Mouse (Mus musculus): ENCODE measurements at regions not wholly inside any gene's neighbourhood (a gene's known extent, or its start where the extent isn't known, plus 50 kb on each side); places are given as distances from the start of the nearest gene placed in this dataset.

DNA sequence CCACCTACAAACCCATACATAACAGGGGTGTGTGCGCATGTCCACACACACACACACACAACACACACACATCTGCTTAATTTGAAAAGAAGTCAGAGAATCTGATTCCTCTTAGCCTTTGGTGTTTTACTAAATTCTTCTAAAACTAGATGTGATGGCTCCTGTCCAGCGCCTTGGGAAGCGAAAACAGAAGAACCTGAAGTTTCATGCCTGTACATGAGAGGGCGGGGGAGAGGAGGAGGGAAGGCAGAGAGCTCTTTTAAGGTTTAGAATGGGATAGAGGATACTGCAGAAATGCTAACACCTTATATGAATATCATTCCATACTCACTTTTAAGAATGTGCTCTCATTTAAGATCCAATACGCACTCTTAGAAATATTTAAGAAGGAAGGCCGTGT, 64.5 kb upstream of the Fer start:
- DNase-seq (ENCODE audit: low spot score in 2 of 2), result no peak

- no peak for DNase-seq (ENCODE audit: low spot score in 2 of 2)
These were observed 63.8 kb upstream of the Fer start for GRCm38 (mm10) chr17:63798961-63799531.

- no peak for DNase-seq (ENCODE audit: low spot score in 2 of 2)
These were observed 61.5 kb upstream of the Fer start for GRCm38 (mm10) chr17:63801411-63801810.

DNA sequence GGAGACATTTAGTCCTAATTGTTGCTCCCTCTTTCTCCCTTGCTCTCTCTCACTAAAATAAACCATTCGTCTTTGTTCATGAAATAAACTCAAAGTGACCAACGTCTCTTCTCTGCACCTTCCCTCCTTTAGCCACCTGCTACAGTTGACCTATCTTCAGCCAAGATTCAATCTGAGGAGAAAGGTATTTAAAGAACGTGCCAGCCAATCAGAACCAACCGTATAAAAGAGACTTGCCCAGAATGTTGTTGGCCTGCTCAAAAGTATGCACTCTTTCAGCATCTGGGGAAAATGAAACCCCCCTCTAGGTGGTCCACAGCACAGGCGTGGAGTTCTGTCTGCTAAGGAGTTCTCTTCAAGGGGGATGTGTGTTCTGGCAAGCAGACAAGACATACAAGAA, 60.0 kb upstream of the Fer start:
- DNase-seq (ENCODE audit: low spot score in 2 of 2), result no peak

- DNase-seq (ENCODE audit: low spot score in 2 of 2), result peak; percentile 10 to 79
These were observed 59.3 kb upstream of the Fer start for GRCm38 (mm10) chr17:63803599-63803998.

GRCm38 (mm10) chr17:63804416-63804815, 58.4 kb upstream of the Fer start:
- no peak for DNase-seq (ENCODE audit: low spot score in 2 of 2)

- no peak for DNase-seq (ENCODE audit: low spot score in 2 of 2)
These were observed 56.5 kb upstream of the Fer start for GRCm38 (mm10) chr17:63806360-63806759.

GRCm38 (mm10) chr17:63807590-63808228, 55.2 kb upstream of the Fer start:
- no peak for DNase-seq (ENCODE audit: low spot score in 2 of 2)

GRCm38 (mm10) chr17:63808756-63809155, 54.1 kb upstream of the Fer start:
- no peak for DNase-seq (ENCODE audit: low spot score in 2 of 2)

- DNase-seq (ENCODE audit: low spot score in 2 of 2), result no peak
These were observed 51.5 kb upstream of the Fer start for GRCm38 (mm10) chr17:63811246-63811785.

DNA sequence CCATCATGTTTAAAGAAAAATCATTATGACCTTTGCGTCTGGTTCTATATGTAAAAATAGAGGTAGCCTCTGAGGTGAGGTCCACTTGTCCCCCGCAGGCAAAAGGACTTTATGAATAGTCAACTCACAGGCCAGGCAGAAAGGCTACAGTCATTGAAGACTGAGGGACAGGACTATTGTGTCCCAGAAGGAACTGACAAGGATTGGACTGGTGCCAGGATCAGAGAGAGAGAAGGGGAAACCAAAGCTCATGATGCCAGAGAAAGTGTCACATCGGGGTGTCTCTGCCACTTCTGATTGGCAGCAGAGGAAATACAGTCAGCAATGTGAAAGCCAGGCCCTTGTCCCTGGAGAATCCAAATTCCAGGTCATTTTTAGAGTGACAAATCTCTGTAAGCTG, 50.3 kb upstream of the Fer start:
- DNase-seq (ENCODE audit: low spot score in 2 of 2), result no peak

Data from layer of hippocampus, adult 8-10 months (tissue).